Mouse (Mus musculus): ENCODE measurements around the gene Exosc9. TPM values are rescaled to one million over a fixed set of nuclear protein-coding genes. Genes with fewer than 3 reads are reported as not detected.
A peak's percentile ranks its signal among the peaks of the same experiment; 100 is the strongest.
"Not testable (repeated sequence)": the region's sequence is repeated elsewhere in the genome, so short reads cannot be mapped to it uniquely, and the experiment has no call there.

Exosc9 gene
- polyA plus RNA-seq, 1 experiment from 2014 or later = 86.9 TPM

DNA sequence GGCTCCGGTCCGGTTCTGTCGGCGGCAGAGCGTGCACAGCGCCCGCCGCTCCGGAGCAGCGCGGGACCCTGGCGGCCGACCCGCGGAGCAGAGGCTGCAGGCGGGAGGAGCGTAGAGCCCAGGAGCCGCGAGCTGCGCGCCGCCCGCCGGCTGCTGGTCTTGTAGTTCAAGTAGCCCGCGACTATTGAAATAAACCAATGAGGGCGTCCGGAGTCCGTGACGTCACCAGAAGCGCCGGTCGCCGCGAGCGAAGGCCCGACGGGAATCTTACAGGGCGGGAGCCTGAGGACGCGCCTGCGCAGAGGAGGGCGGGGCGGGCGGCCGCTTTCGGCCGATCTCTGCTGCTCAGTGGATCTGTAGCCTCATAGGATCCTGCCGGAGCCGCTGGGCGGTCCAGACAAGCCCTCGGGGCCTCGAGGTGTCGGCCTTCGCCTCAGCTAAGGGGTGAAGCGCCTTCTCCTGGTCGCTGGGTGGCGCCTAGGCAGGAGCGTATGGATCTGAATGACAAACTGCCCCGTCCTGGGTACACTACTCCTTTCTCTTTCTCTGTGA lies 19.5 kb downstream of the Exosc9 start, which contains the start of gene Ccna2:
Ccna2 (minus strand) TSS at position 324 of the 552 bp plus-strand sequence.
- peak within 1 kb of the TSS; percentile 82 for H3K9ac ChIP-seq (replicated peaks; ENCODE audit: low read depth, low read length)
- H3K27ac ChIP-seq (ENCODE audit: low read length) = peak within 1 kb of the TSS; percentile 95
- ATAC-seq = peak; percentile 100
- peaks cover 21% of the 10 kb centered on the region for H3K4me1 ChIP-seq (replicated peaks; ENCODE audit: control insufficient read depth, insufficient read depth, low read length)
- WGBS = 0% methylated on average over 60 of the region's 60 CpGs
- peak within 1 kb of the TSS; percentile 79 for H3K4me3 ChIP-seq (replicated peaks; ENCODE audit: low read length)
- H3K9me3 ChIP-seq (ENCODE audit: control insufficient read depth, low read length) = no peaks in the 10 kb centered on the region
- H3K4me2 ChIP-seq (ENCODE audit: low read length) = peak within 1 kb of the TSS; percentile 98
- H3K36me3 ChIP-seq (ENCODE audit: control insufficient read depth, insufficient read depth) = peaks cover 4% of the 10 kb centered on the region; the same call in 1 of the 2 replicates
- H3K27me3 ChIP-seq (replicated peaks; ENCODE audit: control insufficient read depth, insufficient read depth, low read length) = no peaks in the 10 kb centered on the region

DNA sequence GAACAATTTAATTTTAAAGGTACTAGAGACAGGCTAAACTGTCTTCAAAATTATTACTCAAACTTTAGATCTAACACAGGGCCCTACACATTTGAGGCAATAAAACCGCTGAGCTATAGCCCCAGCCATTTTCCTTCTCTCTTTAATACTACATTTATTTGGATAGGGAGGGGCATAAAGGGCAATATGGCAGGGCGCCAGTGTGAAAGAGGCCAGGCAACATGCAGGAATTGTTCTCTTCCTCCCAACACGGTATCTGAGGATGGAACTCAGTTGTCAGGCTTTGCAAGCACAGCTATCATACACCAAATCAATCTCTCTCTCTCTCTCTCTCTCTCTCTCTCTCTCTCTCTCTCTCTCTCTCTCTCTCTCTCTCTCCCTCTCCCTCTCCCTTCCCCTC lies 46.4 kb downstream of the Exosc9 start:
- Histone ChIP-seq H3K4me1 (replicated peaks; ENCODE audit: control insufficient read depth, insufficient read depth, low read length) (no peaks in the 10 kb centered on the region), H3K4me2 (ENCODE audit: low read length) (no peak overlapping the region), H3K9me3 (ENCODE audit: control insufficient read depth, low read length) (no peaks in the 10 kb centered on the region), H3K27ac (ENCODE audit: low read length) (no peak overlapping the region), H3K9ac (replicated peaks; ENCODE audit: low read depth, low read length) (no peak overlapping the region), H3K4me3 (replicated peaks; ENCODE audit: low read length) (no peak overlapping the region), H3K36me3 (ENCODE audit: control insufficient read depth, insufficient read depth) (peaks cover 2% of the 10 kb centered on the region; the same call in 1 of the 2 replicates), H3K27me3 (replicated peaks; ENCODE audit: control insufficient read depth, insufficient read depth, low read length) (no peaks in the 10 kb centered on the region)
- 82% methylated on average over 3 of the region's 3 CpGs for WGBS
- ATAC-seq = no peak

DNA sequence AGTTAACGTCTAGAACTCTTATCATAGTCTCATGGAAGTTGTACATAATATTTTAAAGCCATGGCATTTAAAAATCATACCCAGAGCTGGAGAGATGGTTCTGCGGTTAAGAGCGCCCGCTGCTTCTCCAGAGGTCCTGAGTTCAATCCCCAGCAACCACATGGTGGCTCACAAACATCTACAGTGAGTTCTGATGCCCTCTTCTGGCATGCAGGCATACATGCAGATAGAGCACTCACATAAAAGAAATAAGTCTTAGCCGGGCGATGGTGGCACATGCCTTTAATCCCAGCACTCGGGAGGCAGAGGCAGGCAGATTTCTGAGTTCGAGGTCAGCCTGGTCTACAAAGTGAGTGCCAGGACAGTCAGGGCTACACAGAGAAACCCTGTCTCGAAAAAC lies 47.4 kb downstream of the Exosc9 start:
- not testable (repeated sequence) for H3K9me3 ChIP-seq (ENCODE audit: control insufficient read depth, low read length); H3K27ac ChIP-seq (ENCODE audit: low read length); H3K4me2 ChIP-seq (ENCODE audit: low read length); H3K27me3 ChIP-seq (replicated peaks; ENCODE audit: control insufficient read depth, insufficient read depth, low read length); H3K4me1 ChIP-seq (replicated peaks; ENCODE audit: control insufficient read depth, insufficient read depth, low read length); H3K36me3 ChIP-seq (ENCODE audit: control insufficient read depth, insufficient read depth); H3K9ac ChIP-seq (replicated peaks; ENCODE audit: low read depth, low read length); H3K4me3 ChIP-seq (replicated peaks; ENCODE audit: low read length); ATAC-seq
- 93% methylated on average over 9 of the region's 9 CpGs for WGBS

DNA sequence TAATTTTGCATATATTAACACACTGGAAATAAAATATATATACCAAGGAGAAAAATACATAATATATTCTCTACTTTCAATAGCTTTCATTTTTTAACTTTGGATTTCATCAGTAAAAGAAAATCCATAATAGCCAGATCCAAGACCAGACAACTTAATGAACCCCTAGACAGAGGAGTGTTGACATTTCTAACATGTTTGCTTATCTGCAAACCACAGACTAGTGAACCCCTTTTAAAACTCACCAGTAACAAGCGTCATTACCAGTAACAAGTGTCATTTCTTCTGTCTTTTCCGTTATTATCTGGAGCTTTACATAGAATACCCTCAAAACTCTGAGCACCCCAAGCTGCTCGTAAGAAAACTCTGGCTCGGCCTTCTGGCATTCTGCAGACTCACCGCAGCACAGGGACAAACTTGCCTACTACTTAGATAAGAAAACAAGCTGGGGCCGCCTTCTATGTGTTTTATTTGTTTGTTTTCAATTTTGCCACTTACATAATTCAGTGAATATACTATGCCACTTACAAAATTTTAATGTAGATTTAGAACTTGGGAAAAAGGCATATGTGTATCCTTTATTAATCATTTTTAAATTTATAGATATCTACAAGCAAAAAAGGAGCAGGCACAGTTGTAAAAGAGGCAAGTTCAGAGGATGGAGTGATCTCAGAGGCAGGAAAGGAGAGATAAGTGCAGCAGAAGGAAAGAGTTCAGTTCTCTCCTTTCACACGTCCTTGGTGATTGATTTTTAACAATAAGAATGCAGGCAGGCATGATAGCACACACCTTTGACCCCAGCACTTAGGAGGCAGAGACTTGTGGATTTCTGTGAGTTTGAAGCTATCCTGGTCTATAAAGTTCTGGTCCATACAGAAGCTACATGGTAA lies 53.7 kb downstream of the Exosc9 start:
- no peak overlapping the region for H3K4me2 ChIP-seq (ENCODE audit: low read length)
- no peaks in the 10 kb centered on the region for H3K4me1 ChIP-seq (replicated peaks; ENCODE audit: control insufficient read depth, insufficient read depth, low read length)
- H3K4me3 ChIP-seq (replicated peaks; ENCODE audit: low read length) = no peak overlapping the region
- H3K9ac ChIP-seq (replicated peaks; ENCODE audit: low read depth, low read length) = no peak overlapping the region
- H3K27ac ChIP-seq (ENCODE audit: low read length) = no peak overlapping the region
- H3K36me3 ChIP-seq (ENCODE audit: control insufficient read depth, insufficient read depth) = no peaks in the 10 kb centered on the region
- ATAC-seq = no peak
- WGBS = 84% methylated on average over 7 of the region's 7 CpGs
- H3K27me3 ChIP-seq (replicated peaks; ENCODE audit: control insufficient read depth, insufficient read depth, low read length) = no peaks in the 10 kb centered on the region
- H3K9me3 ChIP-seq (ENCODE audit: control insufficient read depth, low read length) = no peaks in the 10 kb centered on the region

DNA sequence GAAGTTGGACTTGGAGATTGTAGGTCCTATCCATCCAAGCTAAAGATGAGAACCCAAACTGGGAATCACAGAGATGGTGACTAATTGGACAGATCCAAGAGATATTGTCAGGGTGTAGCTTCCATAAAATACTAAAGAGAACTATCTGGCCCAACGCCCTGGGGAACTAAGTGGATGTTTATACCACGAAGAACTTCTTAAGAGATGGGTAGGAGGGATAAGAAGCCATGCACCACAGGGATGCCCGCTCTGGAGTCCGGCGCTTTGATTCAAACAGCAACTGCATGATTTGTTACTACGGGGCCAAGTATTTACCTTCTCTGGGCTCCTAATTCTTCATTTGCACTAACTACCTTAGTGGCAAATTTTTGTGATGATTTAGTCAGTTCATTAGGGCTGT lies 60.3 kb downstream of the Exosc9 start:
- Histone ChIP-seq H3K36me3 (ENCODE audit: control insufficient read depth, insufficient read depth) (no peaks in the 10 kb centered on the region), H3K9ac (replicated peaks; ENCODE audit: low read depth, low read length) (peak overlapping the region; percentile 91), H3K27me3 (replicated peaks; ENCODE audit: control insufficient read depth, insufficient read depth, low read length) (no peaks in the 10 kb centered on the region), H3K4me1 (replicated peaks; ENCODE audit: control insufficient read depth, insufficient read depth, low read length) (peaks cover 8% of the 10 kb centered on the region), H3K4me2 (ENCODE audit: low read length) (peak overlapping the region; percentile 75), H3K27ac (ENCODE audit: low read length) (peak overlapping the region; percentile 81), H3K9me3 (ENCODE audit: control insufficient read depth, low read length) (no peaks in the 10 kb centered on the region), H3K4me3 (replicated peaks; ENCODE audit: low read length) (peak overlapping the region; percentile 81)
- whole genome bisulfite sequencing = 5% methylated on average over 6 of the region's 6 CpGs
- ATAC-seq = peak; percentile 24; the same call in 1 of the 2 replicates

DNA sequence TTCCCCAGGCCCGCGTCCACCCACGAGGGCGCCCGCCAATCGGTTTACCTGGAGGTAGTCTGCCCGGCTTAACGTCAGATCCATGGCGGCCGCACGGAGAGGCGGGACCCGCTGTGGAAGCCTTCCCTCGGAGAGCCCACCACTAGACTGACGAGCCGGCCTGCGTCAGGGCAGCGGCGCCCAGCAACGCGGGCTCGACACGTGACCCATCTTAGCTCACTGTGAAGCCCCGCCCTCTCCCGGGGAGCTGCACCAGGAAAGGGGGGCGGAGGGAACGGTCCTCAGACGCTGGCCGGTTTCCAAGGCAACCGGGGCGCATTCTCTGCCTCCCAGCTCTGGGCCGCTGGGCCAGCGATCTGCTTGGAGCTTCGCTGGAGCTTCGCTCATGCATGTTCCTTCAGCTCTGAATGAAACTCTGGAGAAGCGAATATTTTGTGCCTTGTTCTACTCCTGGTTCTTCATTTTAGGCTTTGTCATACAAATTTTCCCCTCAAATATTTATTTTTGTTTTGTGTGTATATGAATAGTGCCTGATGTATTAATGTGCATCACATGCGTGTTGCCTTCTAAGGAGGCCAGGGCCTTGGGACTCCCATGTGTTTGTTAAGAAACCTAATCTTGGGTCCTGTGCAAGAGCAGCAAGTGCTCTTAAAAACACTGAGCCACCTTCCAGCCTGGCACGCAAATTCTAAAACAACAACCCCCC lies 60.9 kb downstream of the Exosc9 start, which contains the start of gene Bbs7:
Bbs7 (minus strand) TSS at position 276 of the 706 bp plus-strand sequence.
- Histone ChIP-seq H3K36me3 (ENCODE audit: control insufficient read depth, insufficient read depth) (no peaks in the 10 kb centered on the region), H3K9me3 (ENCODE audit: control insufficient read depth, low read length) (no peaks in the 10 kb centered on the region), H3K9ac (replicated peaks; ENCODE audit: low read depth, low read length) (peak within 1 kb of the TSS; percentile 91), H3K4me3 (replicated peaks; ENCODE audit: low read length) (peak within 1 kb of the TSS; percentile 81), H3K4me2 (ENCODE audit: low read length) (peak within 1 kb of the TSS; percentile 75), H3K27me3 (replicated peaks; ENCODE audit: control insufficient read depth, insufficient read depth, low read length) (no peaks in the 10 kb centered on the region), H3K27ac (ENCODE audit: low read length) (peak within 1 kb of the TSS; percentile 81), H3K4me1 (replicated peaks; ENCODE audit: control insufficient read depth, insufficient read depth, low read length) (peaks cover 8% of the 10 kb centered on the region)
- WGBS = 4% methylated on average over 38 of the region's 38 CpGs
- ATAC-seq = peak; percentile 100

DNA sequence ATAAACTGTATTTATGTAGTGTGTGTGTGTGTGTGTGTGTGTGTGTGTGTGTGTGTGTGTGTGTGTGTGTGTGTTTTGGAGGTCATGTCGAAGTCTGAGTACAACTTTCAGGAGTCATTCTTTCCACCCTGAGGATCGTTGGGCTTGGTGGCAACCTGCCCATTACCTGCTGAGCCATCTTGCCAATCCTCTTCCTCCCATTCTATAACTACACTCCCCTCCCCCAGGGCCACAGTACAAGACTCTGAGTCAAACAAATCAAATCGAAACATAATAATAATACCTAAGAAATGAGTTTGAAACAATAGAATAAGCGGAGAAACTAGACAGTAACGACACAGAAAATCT lies 61.5 kb downstream of the Exosc9 start:
- peak overlapping the region; percentile 81; the same call in 1 of the 2 replicates for H3K4me3 ChIP-seq (replicated peaks; ENCODE audit: low read length)
- no peaks in the 10 kb centered on the region for H3K9me3 ChIP-seq (ENCODE audit: control insufficient read depth, low read length)
- H3K27ac ChIP-seq (ENCODE audit: low read length) = no peak overlapping the region
- peak overlapping the region; percentile 75 for H3K4me2 ChIP-seq (ENCODE audit: low read length)
- no peak for ATAC-seq
- H3K4me1 ChIP-seq (replicated peaks; ENCODE audit: control insufficient read depth, insufficient read depth, low read length) = peaks cover 8% of the 10 kb centered on the region
- 57% methylated on average over 5 of the region's 5 CpGs for WGBS
- H3K9ac ChIP-seq (replicated peaks; ENCODE audit: low read depth, low read length) = no peak overlapping the region
- H3K27me3 ChIP-seq (replicated peaks; ENCODE audit: control insufficient read depth, insufficient read depth, low read length) = no peaks in the 10 kb centered on the region
- H3K36me3 ChIP-seq (ENCODE audit: control insufficient read depth, insufficient read depth) = no peaks in the 10 kb centered on the region

Data from forebrain, embryonic 16.5 days (tissue).